Mouse (Mus musculus): ENCODE measurements around the gene Gclm. TPM values are rescaled to one million over a fixed set of nuclear protein-coding genes. Genes with fewer than 3 reads are reported as not detected.
A peak's percentile ranks its signal among the peaks of the same experiment; 100 is the strongest.
"Not testable (repeated sequence)": the region's sequence is repeated elsewhere in the genome, so short reads cannot be mapped to it uniquely, and the experiment has no call there.

Gene Gclm
- polyA plus RNA-seq, 1 experiment from 2014 or later: 155 TPM

GRCm38 (mm10) chr3:122221240-122222036, 23.9 kb upstream of the Gclm start:
- ATAC-seq (ENCODE audit: low FRiP score, low TSS enrichment): no peak
- H3K27ac ChIP-seq (replicated peaks): no peak overlapping the region

GRCm38 (mm10) chr3:122226972-122227371, 18.4 kb upstream of the Gclm start:
- not testable (repeated sequence) for H3K9ac ChIP-seq (ENCODE audit: low read length); DNase-seq (ENCODE audit: low spot score); H3K4me1 ChIP-seq (replicated peaks; ENCODE audit: control insufficient read depth, insufficient read depth); H3K36me3 ChIP-seq (ENCODE audit: control insufficient read depth, insufficient read depth, low read length); ATAC-seq (ENCODE audit: low FRiP score, low TSS enrichment); H3K4me2 ChIP-seq (replicated peaks; ENCODE audit: low read depth); H3K27me3 ChIP-seq (ENCODE audit: control insufficient read depth, insufficient read depth, low read length); H3K9me3 ChIP-seq (ENCODE audit: control insufficient read depth, low read length); H3K4me3 ChIP-seq (ENCODE audit: low read depth, low read length); H3K27ac ChIP-seq (replicated peaks)
- 53% methylated on average over 6 of the region's 6 CpGs for WGBS

More at GRCm38 (mm10) chr3:122221240-122222036, 23.9 kb upstream of the Gclm start:
- no peaks in the 10 kb centered on the region for H3K36me3 ChIP-seq (ENCODE audit: control insufficient read depth, insufficient read depth, low read length)
- no peak for DNase-seq (ENCODE audit: low spot score)
- H3K4me1 ChIP-seq (replicated peaks; ENCODE audit: control insufficient read depth, insufficient read depth): no peaks in the 10 kb centered on the region
- H3K27me3 ChIP-seq (ENCODE audit: control insufficient read depth, insufficient read depth, low read length): no peaks in the 10 kb centered on the region
- no peak overlapping the region for H3K4me2 ChIP-seq (replicated peaks; ENCODE audit: low read depth)
- no peak overlapping the region for H3K9ac ChIP-seq (ENCODE audit: low read length)
- no peak for TF ChIP-seq CTCF (IDR thresholded peaks at IDR 0.05; ENCODE audit: low read depth)
- TF ChIP-seq EP300 (optimal IDR thresholded peaks at IDR 0.05): no peak
- no peaks in the 10 kb centered on the region for H3K9me3 ChIP-seq (ENCODE audit: control insufficient read depth, low read length)
- no peak overlapping the region for H3K4me3 ChIP-seq (ENCODE audit: low read depth, low read length)
- 64% methylated on average over 3 of the region's 3 CpGs for WGBS

GRCm38 (mm10) chr3:122235772-122236171, 9.6 kb upstream of the Gclm start:
- 43% methylated on average over 1 of the region's 1 CpGs for WGBS
- Histone ChIP-seq H3K4me2 (replicated peaks; ENCODE audit: low read depth) (no peak overlapping the region), H3K9ac (ENCODE audit: low read length) (no peak overlapping the region), H3K27ac (replicated peaks) (no peak overlapping the region), H3K4me1 (replicated peaks; ENCODE audit: control insufficient read depth, insufficient read depth) (no peaks in the 10 kb centered on the region), H3K9me3 (ENCODE audit: control insufficient read depth, low read length) (no peaks in the 10 kb centered on the region), H3K4me3 (ENCODE audit: low read depth, low read length) (no peak overlapping the region), H3K36me3 (ENCODE audit: control insufficient read depth, insufficient read depth, low read length) (no peaks in the 10 kb centered on the region), H3K27me3 (ENCODE audit: control insufficient read depth, insufficient read depth, low read length) (no peaks in the 10 kb centered on the region)
- ATAC-seq (ENCODE audit: low FRiP score, low TSS enrichment) (no peak), DNase-seq (ENCODE audit: low spot score) (no peak)
- TF ChIP-seq EP300 (optimal IDR thresholded peaks at IDR 0.05) (no peak), CTCF (IDR thresholded peaks at IDR 0.05; ENCODE audit: low read depth) (no peak)

GRCm38 (mm10) chr3:122242876-122243275, 2.5 kb upstream of the Gclm start:
- 50% methylated on average over 6 of the region's 6 CpGs for WGBS
- no peak for ATAC-seq (ENCODE audit: low FRiP score, low TSS enrichment)

DNA sequence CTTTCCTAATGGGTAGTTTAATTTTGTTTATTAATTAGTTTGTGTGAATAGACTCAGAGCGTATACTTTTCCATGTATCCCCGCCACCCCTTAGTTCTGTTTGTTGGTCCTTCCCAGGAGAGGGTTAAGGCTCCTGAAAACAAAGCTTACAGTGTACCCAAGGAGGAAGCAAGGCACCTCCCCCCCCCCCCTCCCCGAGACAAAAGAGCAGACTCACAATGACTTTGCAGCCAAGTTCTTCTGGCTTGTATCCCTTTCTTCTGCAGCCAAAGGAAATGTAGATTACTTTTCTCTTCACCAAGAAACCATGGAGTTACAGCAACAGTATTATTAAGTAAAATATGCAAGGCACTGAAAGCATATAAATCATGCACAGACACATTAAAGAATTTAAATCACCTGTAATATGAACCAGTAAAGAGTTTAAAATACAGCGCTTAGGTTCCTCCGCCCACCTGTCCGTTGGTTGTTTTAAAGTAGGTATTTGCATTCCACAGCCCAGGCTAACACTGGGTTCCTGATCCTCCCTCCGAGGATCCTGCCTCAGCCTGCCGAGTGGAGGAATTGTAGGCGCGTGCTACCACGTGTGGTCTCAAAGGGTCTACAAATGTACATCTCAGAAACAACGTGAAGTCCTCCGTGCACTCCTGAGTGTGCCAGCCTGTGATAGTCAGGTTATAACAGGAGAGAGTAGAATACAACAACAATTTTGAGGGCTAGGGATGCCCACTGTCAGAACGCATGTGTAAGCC, 1.8 kb upstream of the Gclm start:
- Histone ChIP-seq H3K27ac (replicated peaks) (no peak overlapping the region), H3K9ac (ENCODE audit: low read length) (0 out of 2 replicates have a peak overlapping the region, but pooled peaks have one; percentile 13), H3K36me3 (ENCODE audit: control insufficient read depth, insufficient read depth, low read length) (no peaks in the 10 kb centered on the region), H3K4me1 (replicated peaks; ENCODE audit: control insufficient read depth, insufficient read depth) (peaks cover 2% of the 10 kb centered on the region; the same call in 1 of the 2 replicates), H3K9me3 (ENCODE audit: control insufficient read depth, low read length) (no peaks in the 10 kb centered on the region), H3K4me2 (replicated peaks; ENCODE audit: low read depth) (no peak overlapping the region), H3K27me3 (ENCODE audit: control insufficient read depth, insufficient read depth, low read length) (no peaks in the 10 kb centered on the region), H3K4me3 (ENCODE audit: low read depth, low read length) (no peak overlapping the region)
- ATAC-seq (ENCODE audit: low FRiP score, low TSS enrichment) (no peak), DNase-seq (ENCODE audit: low spot score) (peak; percentile 48)
- TF ChIP-seq CTCF (IDR thresholded peaks at IDR 0.05; ENCODE audit: low read depth) (no peak), EP300 (optimal IDR thresholded peaks at IDR 0.05) (no peak)
- 39% methylated on average over 14 of the region's 14 CpGs for WGBS

More at GRCm38 (mm10) chr3:122242876-122243275, 2.5 kb upstream of the Gclm start:
- H3K4me1 ChIP-seq (replicated peaks; ENCODE audit: control insufficient read depth, insufficient read depth): peaks cover 2% of the 10 kb centered on the region; the same call in 1 of the 2 replicates
- no peaks in the 10 kb centered on the region for H3K27me3 ChIP-seq (ENCODE audit: control insufficient read depth, insufficient read depth, low read length)
- H3K9me3 ChIP-seq (ENCODE audit: control insufficient read depth, low read length): no peaks in the 10 kb centered on the region
- H3K9ac ChIP-seq (ENCODE audit: low read length): no peak overlapping the region
- H3K36me3 ChIP-seq (ENCODE audit: control insufficient read depth, insufficient read depth, low read length): no peaks in the 10 kb centered on the region
- H3K4me3 ChIP-seq (ENCODE audit: low read depth, low read length): no peak overlapping the region
- H3K4me2 ChIP-seq (replicated peaks; ENCODE audit: low read depth): no peak overlapping the region
- H3K27ac ChIP-seq (replicated peaks): no peak overlapping the region
- TF ChIP-seq EP300 (optimal IDR thresholded peaks at IDR 0.05) (no peak), CTCF (IDR thresholded peaks at IDR 0.05; ENCODE audit: low read depth) (no peak)
- no peak for DNase-seq (ENCODE audit: low spot score)

All from stomach, postnatal 0 days (tissue).